Mouse (Mus musculus) neural tube, embryonic 15.5 days (tissue): ENCODE data around the gene Zbtb48. TPM values are rescaled to one million over a fixed set of nuclear protein-coding genes. Genes with fewer than 3 reads are reported as not detected.

Source experiments
- ATAC-seq: fragments of 200-750 bp; cut with Nextera tagmentation; 2 replicates; pipeline ENCODE4 v1.8.0; 2017; ENCODE audit warnings: mild to moderate bottlenecking, moderate TSS enrichment, moderate library complexity; ENCODE audit not compliant: low FRiP score
- H3K27ac ChIP-seq: fragments of 300-500 bp; sonication (generic); replicated peaks from 2 replicates; pipeline ENCODE4 v1.5.1; 2015; ENCODE audit warnings: mild to moderate bottlenecking, inconsistent platforms
- H3K27me3 ChIP-seq: fragments of 300-500 bp; sonication (generic); replicated peaks from 2 replicates; pipeline ENCODE4 v1.6.1; 2015; ENCODE audit warnings: inconsistent platforms
- H3K36me3 ChIP-seq: fragments of 300-500 bp; sonication (generic); 2 replicates; pipeline ENCODE4 v1.6.1; 2015; ENCODE audit warnings: inconsistent platforms
- H3K4me1 ChIP-seq: fragments of 300-500 bp; sonication (generic); 2 replicates; pipeline ENCODE4 v1.6.1; 2015; ENCODE audit warnings: inconsistent platforms
- H3K4me2 ChIP-seq: fragments of 300-500 bp; sonication (generic); 2 replicates; pipeline ENCODE4 v1.6.1; 2015; ENCODE audit warnings: inconsistent platforms, mild to moderate bottlenecking, moderate library complexity
- H3K4me3 ChIP-seq: fragments of 300-500 bp; sonication (generic); replicated peaks from 2 replicates; pipeline ENCODE4 v1.5.1; 2015; ENCODE audit warnings: mild to moderate bottlenecking, inconsistent platforms
- H3K9ac ChIP-seq: fragments of 300-500 bp; sonication (generic); replicated peaks from 2 replicates; pipeline ENCODE4 v1.6.1; 2015; ENCODE audit warnings: mild to moderate bottlenecking, inconsistent platforms
- H3K9me3 ChIP-seq: fragments of 300-500 bp; sonication (generic); replicated peaks from 2 replicates; pipeline ENCODE4 v1.6.1; 2016; ENCODE audit warnings: inconsistent platforms
- WGBS: fragments of 180-500 bp; shearing (Covaris S2); methylation state at CpG from one replicate; pipeline ENCODE4 v1.1.7; 2015; ENCODE audit warnings: mixed read lengths; 5-methylcytosine and 5-hydroxymethylcytosine counted together
- polyA plus RNA-seq: library from polyadenylated mRNA; unstranded; fragments of >200 nt; fragmentation: Nextera tagmentation; extraction: Ambion mirVana; gene quantifications from 2 replicates; pipeline ENCODE4 v1.2.1, GENCODE M21; 2015

Gene Zbtb48
- polyA plus RNA-seq, 1 experiment from 2014 or later: 15.9 TPM

- Histone ChIP-seq H3K9me3 (no peaks in the 10 kb centered on the region), H3K27ac (peak within 1 kb of the TSS; percentile 88), H3K9ac (peak within 1 kb of the TSS; percentile 90), H3K4me3 (peak within 1 kb of the TSS; percentile 98), H3K36me3 (peaks cover 14% of the 10 kb centered on the region), H3K4me1 (peaks cover 30% of the 10 kb centered on the region), H3K4me2 (peak within 1 kb of the TSS; percentile 90), H3K27me3 (no peaks in the 10 kb centered on the region)
- under 1% methylated on average over 80 of the region's 94 CpGs for WGBS
- peak; percentile 96 for ATAC-seq
Measured at GRCm38 (mm10) chr4:151996173-151996950, 31.1 kb downstream of the Zbtb48 start, which contains the start of gene Phf13. Phf13 (minus strand) TSS chr4:151996258.

GRCm38 (mm10) chr4:151995371-151996172 lies 31.9 kb downstream of the Zbtb48 start:
- no peaks in the 10 kb centered on the region for H3K27me3 ChIP-seq
- H3K9me3 ChIP-seq: no peaks in the 10 kb centered on the region
- peaks cover 21% of the 10 kb centered on the region for H3K36me3 ChIP-seq
- peak overlapping the region; percentile 90 for H3K4me2 ChIP-seq
- ATAC-seq: peak; percentile 7; the same call in 1 of the 2 replicates
- peak overlapping the region; percentile 81 for H3K27ac ChIP-seq
- peak overlapping the region; percentile 98 for H3K4me3 ChIP-seq
- H3K4me1 ChIP-seq: peaks cover 30% of the 10 kb centered on the region
- WGBS: under 1% methylated on average over 64 of the region's 111 CpGs
- peak overlapping the region; percentile 90 for H3K9ac ChIP-seq

GRCm38 (mm10) chr4:151994228-151995171 lies 33.0 kb downstream of the Zbtb48 start:
- peaks cover 32% of the 10 kb centered on the region for H3K36me3 ChIP-seq
- peak overlapping the region; percentile 90 for H3K9ac ChIP-seq
- H3K4me2 ChIP-seq: peak overlapping the region; percentile 90
- WGBS: 1% methylated on average over 59 of the region's 61 CpGs
- no peaks in the 10 kb centered on the region for H3K9me3 ChIP-seq
- H3K27ac ChIP-seq: peak overlapping the region; percentile 81
- H3K4me3 ChIP-seq: peak overlapping the region; percentile 98
- H3K4me1 ChIP-seq: peaks cover 30% of the 10 kb centered on the region
- H3K27me3 ChIP-seq: no peaks in the 10 kb centered on the region
- ATAC-seq: no peak

GRCm38 (mm10) chr4:151993035-151993434 lies 34.4 kb downstream of the Zbtb48 start:
- no peak overlapping the region for H3K9ac ChIP-seq
- ATAC-seq: no peak
- 91% methylated on average over 6 of the region's 6 CpGs for WGBS

GRCm38 (mm10) chr4:151992091-151992490 lies 35.4 kb downstream of the Zbtb48 start:
- Histone ChIP-seq H3K4me3 (no peak overlapping the region), H3K4me2 (no peak overlapping the region), H3K27me3 (no peaks in the 10 kb centered on the region), H3K9me3 (no peaks in the 10 kb centered on the region), H3K4me1 (peaks cover 37% of the 10 kb centered on the region), H3K9ac (no peak overlapping the region), H3K36me3 (peaks cover 32% of the 10 kb centered on the region), H3K27ac (no peak overlapping the region)
- 95% methylated on average over 9 of the region's 9 CpGs for WGBS
- no peak for ATAC-seq

More at GRCm38 (mm10) chr4:151993035-151993434, 34.4 kb downstream of the Zbtb48 start:
- H3K4me2 ChIP-seq: peak overlapping the region; percentile 90; the same call in 1 of the 2 replicates
- peaks cover 32% of the 10 kb centered on the region for H3K36me3 ChIP-seq
- no peak overlapping the region for H3K27ac ChIP-seq
- H3K4me1 ChIP-seq: peaks cover 35% of the 10 kb centered on the region
- no peak overlapping the region for H3K4me3 ChIP-seq
- H3K9me3 ChIP-seq: no peaks in the 10 kb centered on the region
- H3K27me3 ChIP-seq: no peaks in the 10 kb centered on the region

- peak overlapping the region; percentile 92 for H3K9ac ChIP-seq
- H3K4me1 ChIP-seq: peaks cover 40% of the 10 kb centered on the region
- H3K4me3 ChIP-seq: peak overlapping the region; percentile 87
- H3K27me3 ChIP-seq: no peaks in the 10 kb centered on the region
- ATAC-seq: peak; percentile 3; the same call in 1 of the 2 replicates
- peak overlapping the region; percentile 77 for H3K4me2 ChIP-seq
- peak overlapping the region; percentile 87 for H3K27ac ChIP-seq
- H3K36me3 ChIP-seq: peaks cover 32% of the 10 kb centered on the region
- no peaks in the 10 kb centered on the region for H3K9me3 ChIP-seq
- 33% methylated on average over 6 of the region's 6 CpGs for WGBS
Measured at GRCm38 (mm10) chr4:151989110-151989488, 38.4 kb downstream of the Zbtb48 start.

- WGBS: under 1% methylated on average over 52 of the region's 54 CpGs
- H3K9ac ChIP-seq: peak within 1 kb of the TSS; percentile 92
- peak within 1 kb of the TSS; percentile 77 for H3K4me2 ChIP-seq
- ATAC-seq: peak; percentile 83
- H3K4me3 ChIP-seq: peak within 1 kb of the TSS; percentile 87
- peaks cover 34% of the 10 kb centered on the region for H3K4me1 ChIP-seq
- peak within 1 kb of the TSS; percentile 87 for H3K27ac ChIP-seq
- H3K27me3 ChIP-seq: no peaks in the 10 kb centered on the region
- no peaks in the 10 kb centered on the region for H3K9me3 ChIP-seq
- H3K36me3 ChIP-seq: peaks cover 33% of the 10 kb centered on the region
Measured at GRCm38 (mm10) chr4:151988342-151989109, 38.9 kb downstream of the Zbtb48 start, which contains the start of gene Thap3. Thap3 (minus strand) TSS chr4:151988997.

GRCm38 (mm10) chr4:151988014-151988341 lies 39.5 kb downstream of the Zbtb48 start:
- Histone ChIP-seq H3K27me3 (no peaks in the 10 kb centered on the region), H3K4me3 (peak overlapping the region; percentile 87), H3K4me1 (peaks cover 29% of the 10 kb centered on the region), H3K9ac (peak overlapping the region; percentile 92), H3K36me3 (peaks cover 37% of the 10 kb centered on the region), H3K9me3 (no peaks in the 10 kb centered on the region), H3K27ac (peak overlapping the region; percentile 87), H3K4me2 (peak overlapping the region; percentile 77)
- WGBS: 27% methylated on average over 10 of the region's 10 CpGs
- ATAC-seq: no peak

GRCm38 (mm10) chr4:151986650-151987049 lies 40.8 kb downstream of the Zbtb48 start:
- H3K4me2 ChIP-seq: peak overlapping the region; percentile 6; the same call in 1 of the 2 replicates
- peaks cover 33% of the 10 kb centered on the region for H3K36me3 ChIP-seq
- ATAC-seq: no peak
- no peaks in the 10 kb centered on the region for H3K27me3 ChIP-seq
- no peak overlapping the region for H3K9ac ChIP-seq
- no peak overlapping the region for H3K4me3 ChIP-seq
- H3K9me3 ChIP-seq: no peaks in the 10 kb centered on the region
- peaks cover 29% of the 10 kb centered on the region for H3K4me1 ChIP-seq
- H3K27ac ChIP-seq: no peak overlapping the region
- WGBS: 63% methylated on average over 8 of the region's 8 CpGs

GRCm38 (mm10) chr4:151985886-151986285 lies 41.6 kb downstream of the Zbtb48 start:
- no peaks in the 10 kb centered on the region for H3K27me3 ChIP-seq
- 26% methylated on average over 10 of the region's 10 CpGs for WGBS
- H3K4me3 ChIP-seq: no peak overlapping the region
- no peak overlapping the region for H3K27ac ChIP-seq
- no peaks in the 10 kb centered on the region for H3K9me3 ChIP-seq
- no peak for ATAC-seq
- H3K4me1 ChIP-seq: peaks cover 32% of the 10 kb centered on the region
- peaks cover 29% of the 10 kb centered on the region for H3K36me3 ChIP-seq
- no peak overlapping the region for H3K4me2 ChIP-seq
- H3K9ac ChIP-seq: 0 out of 2 replicates have a peak overlapping the region, but pooled peaks have one; percentile 26
